ENCODE assay signal across 8 mouse cellular contexts in genomic region chr17:87178596-87179590, GRCm38 (mm10).
DNase-seq lines count a peak whose midpoint lies in the region; ATAC-seq lines count a peak whose summit lies in the region.

No protein-coding gene starts in this region.

- ATAC-seq in cerebellum, adult (ENCODE audit: insufficient number of reproducible peaks, low FRiP score, low TSS enrichment), result peak; percentile 64; the same call in 1 of the 2 replicates

- peak; percentile 35 for DNase-seq in kidney, adult 11 months
- DNase-seq in kidney, postnatal 14 days, result no peak
- peak; percentile 73 for DNase-seq in gastrocnemius, postnatal 25 days
- DNase-seq in left cerebral cortex, postnatal 14 days (ENCODE audit: low spot score in 2 of 2), result peak; percentile 40 to 41
- peak; percentile 64 for DNase-seq in testis, postnatal 10 days (ENCODE audit: low spot score)
- no peak for DNase-seq in adrenal gland, postnatal 14 days
- no peak for DNase-seq in adrenal gland, postnatal 4 days (ENCODE audit: low spot score in 2 of 2)

- intact Hi-C loops in left cerebral cortex, postnatal 14 days (cut with DNase I), result no loop called here

Comparison
In these comparisons a context has a peak if more than half of its experiments do, and no peak if none do; other contexts are left out.
1. DNase-seq: peak in kidney, adult 11 months (single experiment), gastrocnemius, postnatal 25 days (single experiment), left cerebral cortex, postnatal 14 days (2 of 2) and testis, postnatal 10 days (single experiment); none in kidney, postnatal 14 days (single experiment), adrenal gland, postnatal 14 days (single experiment) and adrenal gland, postnatal 4 days (0 of 2).